Mouse (Mus musculus) monocyte, adult 5-6 weeks (primary cell): Measurements from ENCODE around the gene E030018B13Rik. TPM values are rescaled to one million over a fixed set of nuclear protein-coding genes. Genes with fewer than 3 reads are reported as not detected.

Experiments used
- ATAC-seq: fragments of 153-309, 156-312 bp; replicated peaks from 2 replicates; pipeline ENCODE4 v1.8.0; 2017; ENCODE audit warnings: mild to moderate bottlenecking; ENCODE audit not compliant: low TSS enrichment, insufficient number of reproducible peaks, severe bottlenecking, poor library complexity, low FRiP score
- total RNA-seq: library from RNA; stranded (forward); fragments of 200-1000, 200-491, 200-594 nt; gene quantifications from 3 replicates; pipeline ENCODE4 v1.2.3, GENCODE M21; 2017

The E030018B13Rik gene
- total RNA-seq, 1 experiment from 2014 or later = not detected

- no peak for ATAC-seq
Observed at GRCm38 (mm10) chr7:63930766-63931165, 14.1 kb downstream of the E030018B13Rik start.

GRCm38 (mm10) chr7:63932461-63932860, 15.8 kb downstream of the E030018B13Rik start:
- ATAC-seq = no peak

GRCm38 (mm10) chr7:63933905-63934304, 17.2 kb downstream of the E030018B13Rik start:
- ATAC-seq = no peak

GRCm38 (mm10) chr7:63934530-63934929, 17.9 kb downstream of the E030018B13Rik start:
- ATAC-seq = no peak

- ATAC-seq = no peak
Observed at GRCm38 (mm10) chr7:63935809-63936187, 19.1 kb downstream of the E030018B13Rik start.

GRCm38 (mm10) chr7:63936188-63936985, 19.7 kb downstream of the E030018B13Rik start:
- peak; percentile 34 for ATAC-seq

- no peak for ATAC-seq
Observed at GRCm38 (mm10) chr7:63936986-63937235, 20.3 kb downstream of the E030018B13Rik start.

- peak; percentile 15 for ATAC-seq
Observed at GRCm38 (mm10) chr7:63937236-63938065, 20.8 kb downstream of the E030018B13Rik start.

GRCm38 (mm10) chr7:63938066-63938913, 21.6 kb downstream of the E030018B13Rik start:
- no peak; the same call in 1 of the 2 replicates for ATAC-seq

GRCm38 (mm10) chr7:63938914-63939396, 22.3 kb downstream of the E030018B13Rik start, which contains the start of gene Klf13:
Gene Klf13, minus strand, starts transcription at chr7:63938915.
- ATAC-seq = peak; percentile 61

- peak; percentile 20 for ATAC-seq
Observed at GRCm38 (mm10) chr7:63939397-63939951, 22.8 kb downstream of the E030018B13Rik start.

- ATAC-seq = no peak
Observed at GRCm38 (mm10) chr7:63940321-63940720, 23.7 kb downstream of the E030018B13Rik start.

- ATAC-seq = no peak
Observed at GRCm38 (mm10) chr7:63941050-63941449, 24.4 kb downstream of the E030018B13Rik start.

- no peak for ATAC-seq
Observed at GRCm38 (mm10) chr7:63941501-63941900, 24.8 kb downstream of the E030018B13Rik start.

- no peak for ATAC-seq
Observed at GRCm38 (mm10) chr7:63943946-63944345, 27.3 kb downstream of the E030018B13Rik start.

- no peak for ATAC-seq
Observed at GRCm38 (mm10) chr7:63947514-63948487, 31.1 kb downstream of the E030018B13Rik start.

- ATAC-seq = no peak
Observed at GRCm38 (mm10) chr7:63949176-63949575, 32.5 kb downstream of the E030018B13Rik start.
